Mouse (Mus musculus): ENCODE measurements around the gene Olig2. TPM values are rescaled to one million over a fixed set of nuclear protein-coding genes. Genes with fewer than 3 reads are reported as not detected.

The Olig2 gene
- total and polyA plus RNA-seq, 3 experiments, result not detected

DNA sequence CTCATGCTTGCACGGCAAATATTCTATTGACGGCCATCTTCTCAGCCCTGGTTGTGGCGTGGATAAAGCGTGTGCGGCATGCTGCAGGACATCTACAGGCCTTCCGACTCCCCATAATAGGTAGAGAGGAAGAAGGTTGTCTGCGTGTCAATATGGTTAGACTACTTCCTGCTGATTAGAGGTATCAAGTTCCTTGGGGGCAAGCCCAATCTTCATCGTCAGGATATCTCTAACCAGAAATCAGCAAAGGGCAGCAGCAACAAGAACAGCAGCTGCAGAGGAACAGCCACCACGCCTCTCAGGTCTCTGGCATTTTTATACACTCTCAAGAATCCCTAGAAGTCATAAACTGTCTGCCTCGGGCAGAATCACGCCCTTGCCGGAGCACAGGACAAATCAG, 37.0 kb upstream of the Olig2 start:
- no peaks in the 10 kb centered on the region for H3K9me3 ChIP-seq (replicated peaks; ENCODE audit: insufficient read depth, low read length)
- peak; percentile 60 for DNase-seq (ENCODE audit: low read depth, low spot score)
- no peak overlapping the region; a peak in 1 of 4 replicates for H3K4me3 ChIP-seq (ENCODE audit: control insufficient read depth in 1 of 2, insufficient read depth in 1 of 2, low read depth in 2 of 2, low read length in 2 of 2)
- H3K4me1 ChIP-seq (ENCODE audit: control insufficient read depth in 1 of 2, insufficient read depth in 2 of 2, low read length in 2 of 2), result peaks cover 0 to 14% of the 10 kb centered on the region in 2 experiments; a peak in 3 of 4 replicates
- H3K79me2 ChIP-seq (ENCODE audit: control insufficient read depth, insufficient read depth, low read length, poor library complexity), result no peaks in the 10 kb centered on the region
- H3K36me3 ChIP-seq (ENCODE audit: control insufficient read depth in 1 of 2, insufficient read depth in 2 of 2, low read length in 2 of 2), result peaks cover 0 to 6% of the 10 kb centered on the region in 2 experiments; a peak in 2 of 4 replicates
- no peaks in the 10 kb centered on the region for H3K27me3 ChIP-seq (ENCODE audit: control insufficient read depth in 1 of 2, insufficient read depth in 2 of 2, low read length in 2 of 2)
- no peak overlapping the region for H3K27ac ChIP-seq (ENCODE audit: control insufficient read depth, low read depth, low read length)
- no peak overlapping the region for H3K9ac ChIP-seq (ENCODE audit: control insufficient read depth, low read depth, low read length, poor library complexity, severe bottlenecking)
- TF ChIP-seq USF1 (IDR thresholded peaks at IDR 0.05; ENCODE audit: low read depth, low read length) (no peak), TCF12 (IDR thresholded peaks at IDR 0.05; ENCODE audit: low read depth, low read length) (peak; percentile 68), RCOR1 (IDR thresholded peaks at IDR 0.05; ENCODE audit: low read depth, low read length) (0 out of 2 replicates have a peak, but pooled peaks have one; percentile 36), RAD21 (IDR thresholded peaks at IDR 0.05; ENCODE audit: low read depth, low read length) (no peak), EP300 (IDR thresholded peaks at IDR 0.05; ENCODE audit: low read depth in 1 of 2, low read length in 2 of 2) (peak; percentile 72 to 73), GATA1 (IDR thresholded peaks at IDR 0.05; ENCODE audit: low read depth, low read length) (peak; percentile 73), SIN3A (IDR thresholded peaks at IDR 0.05; ENCODE audit: low read length) (no peak), ZMIZ1 (IDR thresholded peaks at IDR 0.05; ENCODE audit: low read depth, low read length) (no peak), NRF1 (IDR thresholded peaks at IDR 0.05; ENCODE audit: insufficient read depth, low read depth, low read length, poor library complexity, severe bottlenecking) (no peak), MYC (IDR thresholded peaks at IDR 0.05; ENCODE audit: low read depth, low read length) (no peak), ETS1 (IDR thresholded peaks at IDR 0.05; ENCODE audit: low read depth, low read length) (peak; percentile 42; the same call in 1 of the 2 replicates), TAL1 (IDR thresholded peaks at IDR 0.05; ENCODE audit: low read length) (peak; percentile 20; the same call in 1 of the 2 replicates), POLR2AphosphoS2 (IDR thresholded peaks at IDR 0.05; ENCODE audit: low read length) (no peak), GABPA (IDR thresholded peaks at IDR 0.05; ENCODE audit: low read depth, low read length) (no peak)

DNA sequence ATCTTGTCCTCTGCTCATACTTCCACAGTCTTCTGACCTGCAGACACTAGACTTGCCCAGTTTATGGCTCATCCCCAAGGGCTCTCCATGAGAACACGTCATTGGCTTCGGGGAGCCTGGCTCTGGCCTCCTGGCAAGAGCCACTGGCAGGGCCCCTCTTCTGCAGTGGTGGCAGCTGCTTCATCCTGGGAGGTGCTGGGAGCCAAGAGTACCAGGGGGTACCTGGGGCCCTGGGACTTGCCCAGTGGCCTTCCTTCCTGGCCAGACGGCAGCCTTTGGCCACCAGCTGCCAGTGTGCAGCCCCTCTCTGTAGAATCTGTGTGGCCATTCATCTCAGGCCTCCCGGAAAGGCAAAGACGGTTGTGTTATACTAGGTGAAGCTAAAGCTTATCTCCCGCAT, 34.0 kb upstream of the Olig2 start:
- H3K4me3 ChIP-seq (ENCODE audit: control insufficient read depth in 1 of 2, insufficient read depth in 1 of 2, low read depth in 2 of 2, low read length in 2 of 2), result no peak overlapping the region
- TF ChIP-seq USF2 (IDR thresholded peaks at IDR 0.05; ENCODE audit: borderline replicate concordance in 1 of 2, insufficient read depth in 1 of 2, low read depth in 1 of 2, low read length in 2 of 2) (no peak), EP300 (IDR thresholded peaks at IDR 0.05; ENCODE audit: low read depth in 1 of 2, low read length in 2 of 2) (no peak), CTCF (IDR thresholded peaks at IDR 0.05 in 2 of 3, conservative IDR thresholded peaks at IDR 0.05 in 1 of 3; ENCODE audit: control insufficient read depth in 1 of 3, insufficient read depth in 1 of 3, low read depth in 2 of 3, low read length in 3 of 3, poor library complexity in 1 of 3, severe bottlenecking in 1 of 3) (no peak), TCF12 (IDR thresholded peaks at IDR 0.05; ENCODE audit: low read depth, low read length) (no peak), MAFK (IDR thresholded peaks at IDR 0.05; ENCODE audit: borderline replicate concordance, low read depth, low read length) (no peak), RAD21 (IDR thresholded peaks at IDR 0.05; ENCODE audit: low read depth, low read length) (no peak), MYC (IDR thresholded peaks at IDR 0.05; ENCODE audit: low read depth, low read length) (no peak), RCOR1 (IDR thresholded peaks at IDR 0.05; ENCODE audit: low read depth, low read length) (no peak), MAZ (IDR thresholded peaks at IDR 0.05; ENCODE audit: low read depth, low read length) (no peak), TAL1 (IDR thresholded peaks at IDR 0.05; ENCODE audit: low read length) (no peak), POLR2AphosphoS5 (IDR thresholded peaks at IDR 0.05; ENCODE audit: borderline replicate concordance, low read depth, low read length) (no peak), TBP (IDR thresholded peaks at IDR 0.05; ENCODE audit: low read depth, low read length) (no peak)
- no peak overlapping the region for H3K27ac ChIP-seq (ENCODE audit: control insufficient read depth, low read depth, low read length)
- no peak for DNase-seq (ENCODE audit: low read depth, low spot score)
- H3K9me3 ChIP-seq (replicated peaks; ENCODE audit: insufficient read depth, low read length), result no peaks in the 10 kb centered on the region
- H3K79me2 ChIP-seq (ENCODE audit: control insufficient read depth, insufficient read depth, low read length, poor library complexity), result no peaks in the 10 kb centered on the region
- no peaks in the 10 kb centered on the region for H3K27me3 ChIP-seq (ENCODE audit: control insufficient read depth in 1 of 2, insufficient read depth in 2 of 2, low read length in 2 of 2)
- peaks cover 0 to 6% of the 10 kb centered on the region in 2 experiments; a peak in 2 of 4 replicates for H3K36me3 ChIP-seq (ENCODE audit: control insufficient read depth in 1 of 2, insufficient read depth in 2 of 2, low read length in 2 of 2)
- no peak overlapping the region for H3K9ac ChIP-seq (ENCODE audit: control insufficient read depth, low read depth, low read length, poor library complexity, severe bottlenecking)
- H3K4me1 ChIP-seq (ENCODE audit: control insufficient read depth in 1 of 2, insufficient read depth in 2 of 2, low read length in 2 of 2), result peaks cover 0 to 14% of the 10 kb centered on the region in 2 experiments; a peak in 3 of 4 replicates

Measured in MEL (cell line).